Mouse (Mus musculus) olfactory bulb, adult 2 months (tissue): ENCODE measurements around the gene Rhox1. TPM values are rescaled to one million over a fixed set of nuclear protein-coding genes. Genes with fewer than 3 reads are reported as not detected.

ENCODE experiments used
- H3K27ac ChIP-seq: fragments of 200-500 bp; 2 replicates; pipeline ENCODE4 v1.5.1; 2012; ENCODE audit warnings: low read depth, low read length; ENCODE audit not compliant: insufficient read depth
- H3K4me1 ChIP-seq: fragments of 200-500 bp; 2 replicates; pipeline ENCODE4 v1.6.1; 2012; ENCODE audit warnings: low read length; ENCODE audit not compliant: control insufficient read depth, insufficient read depth
- H3K4me3 ChIP-seq: fragments of 200-500 bp; 2 replicates; pipeline ENCODE4 v1.5.1; 2012; ENCODE audit warnings: mild to moderate bottlenecking, low read depth, low read length, moderate library complexity; ENCODE audit not compliant: insufficient read depth
- CTCF ChIP-seq: fragments of 200-500 bp; IDR thresholded peaks from 2 replicates; pipeline ENCODE4 v1.5.1; 2012; ENCODE audit warnings: low read depth, mild to moderate bottlenecking, low read length, moderate library complexity; ENCODE audit not compliant: insufficient read depth
- POLR2A ChIP-seq: fragments of 200-500 bp; IDR thresholded peaks from 2 replicates; pipeline ENCODE4 v1.6.1; 2012; ENCODE audit warnings: mild to moderate bottlenecking, low read depth, low read length, moderate library complexity; ENCODE audit not compliant: insufficient read depth
- WGBS: fragments of 180-500 bp; shearing (Covaris S2); methylation state at CpG from one replicate; pipeline ENCODE4 v1.1.7; 2018; 5-methylcytosine and 5-hydroxymethylcytosine counted together
- polyA plus RNA-seq: library from polyadenylated mRNA; stranded (reverse); fragments of >200 nt; gene quantifications from 2 replicates; pipeline ENCODE4 v1.2.4, GENCODE M21; 2012; ENCODE audit warnings: low replicate concordance; ENCODE audit not compliant: missing spikeins, insufficient read depth, insufficient read length

Rhox1 gene
- polyA plus RNA-seq, 1 experiment: not detected

DNA sequence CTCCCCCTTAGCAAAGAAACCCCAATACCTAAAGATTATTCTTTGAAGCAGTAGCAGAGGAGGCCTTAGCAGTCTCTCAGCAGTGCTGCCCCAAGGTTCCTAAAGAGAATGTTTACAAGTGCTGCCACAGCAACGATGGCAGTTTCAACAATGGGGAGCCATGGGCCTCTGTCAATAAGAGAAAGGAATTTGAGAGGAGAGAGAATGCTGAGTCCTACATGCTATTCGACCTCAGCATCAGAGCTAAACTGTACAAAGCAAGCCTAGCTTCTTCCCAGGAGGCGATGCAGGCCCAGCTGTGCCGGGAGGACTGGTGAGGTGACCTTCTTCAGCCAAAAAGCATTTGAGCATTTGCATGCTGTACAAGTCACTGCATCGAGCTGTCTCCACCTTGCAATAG is 53.3 kb downstream of the Rhox1 start, which contains the start of gene Akap14:
Akap14 (minus strand) TSS at position 101 of the 400 bp plus-strand sequence.
- Histone ChIP-seq H3K4me1 (no peaks in the 10 kb centered on the region), H3K4me3 (no peak within 1 kb of the TSS)
- TF ChIP-seq POLR2A (no peak), CTCF (no peak)

DNA sequence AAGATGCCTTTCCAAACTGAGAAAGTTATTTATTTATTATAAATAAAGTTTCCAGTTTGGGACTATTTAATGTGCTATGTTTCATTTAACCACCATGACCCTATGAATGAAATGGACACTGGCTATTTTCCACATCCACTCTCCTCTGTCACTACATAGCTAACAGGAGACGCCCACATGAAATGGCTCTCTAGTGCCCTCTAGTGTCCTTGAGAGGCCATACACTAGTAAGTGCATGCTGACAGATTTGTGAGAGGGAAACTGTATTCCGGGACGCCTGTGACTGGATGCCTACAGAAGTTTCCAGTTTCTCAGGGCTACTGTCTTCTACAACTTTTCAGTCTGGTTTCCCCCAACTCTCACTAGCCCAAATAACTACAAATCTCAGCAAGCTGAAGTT is 55.0 kb downstream of the Rhox1 start:
- 36% methylated on average over 3 of the region's 3 CpGs for WGBS
- Histone ChIP-seq H3K4me3 (no peak overlapping the region), H3K4me1 (no peaks in the 10 kb centered on the region), H3K27ac (no peak overlapping the region)
- TF ChIP-seq POLR2A (no peak), CTCF (no peak)

More for the DNA sequence above, 53.3 kb downstream of the Rhox1 start, which contains the start of gene Akap14:
- H3K27ac ChIP-seq: no peak within 1 kb of the TSS
- WGBS: 46% methylated on average over 5 of the region's 5 CpGs

Other genes starting within 250 kb of the Rhox1 start
- gene Sept6, start 230.5 kb downstream of the Rhox1 start, polyA plus RNA-seq: not detected in 2 replicates
- gene Sowahd, start 173.4 kb downstream of the Rhox1 start, polyA plus RNA-seq: not detected in 2 replicates
- not detected in 2 replicates for gene Rpl39, start 136.9 kb downstream of the Rhox1 start, polyA plus RNA-seq
- not detected in 2 replicates for gene Upf3b, start 111.9 kb downstream of the Rhox1 start, polyA plus RNA-seq
- not detected in 2 replicates for gene Nkap, start 95.5 kb downstream of the Rhox1 start, polyA plus RNA-seq
- gene Akap14, start 53.4 kb downstream of the Rhox1 start, polyA plus RNA-seq: not detected in 2 replicates
- not detected in 2 replicates for gene Ndufa1, start 31.1 kb downstream of the Rhox1 start, polyA plus RNA-seq
- not detected in 2 replicates for gene Rnf113a1, start 31.0 kb downstream of the Rhox1 start, polyA plus RNA-seq
- gene Gm9, start 11.2 kb downstream of the Rhox1 start, polyA plus RNA-seq: not detected in 2 replicates
- not detected in 2 replicates for gene Rhox2a, start 22.7 kb upstream of the Rhox1 start, polyA plus RNA-seq
- gene Rhox3a, start 27.7 kb upstream of the Rhox1 start, polyA plus RNA-seq: not detected in 2 replicates
- not detected in 2 replicates for gene Rhox4a, start 43.1 kb upstream of the Rhox1 start, polyA plus RNA-seq
- not detected in 2 replicates for gene Rhox3a2, start 157.8 kb upstream of the Rhox1 start, polyA plus RNA-seq
- not detected in 2 replicates for gene Rhox4a2, start 168.6 kb upstream of the Rhox1 start, polyA plus RNA-seq
- gene Rhox2b, start 189.8 kb upstream of the Rhox1 start, polyA plus RNA-seq: not detected in 2 replicates
- gene Rhox4b, start 210.2 kb upstream of the Rhox1 start, polyA plus RNA-seq: not detected in 2 replicates
- gene Rhox2c, start 231.4 kb upstream of the Rhox1 start, polyA plus RNA-seq: not detected in 2 replicates
- gene Rhox3c, start 236.3 kb upstream of the Rhox1 start, polyA plus RNA-seq: not detected in 2 replicates